In the genomic region with DNA sequence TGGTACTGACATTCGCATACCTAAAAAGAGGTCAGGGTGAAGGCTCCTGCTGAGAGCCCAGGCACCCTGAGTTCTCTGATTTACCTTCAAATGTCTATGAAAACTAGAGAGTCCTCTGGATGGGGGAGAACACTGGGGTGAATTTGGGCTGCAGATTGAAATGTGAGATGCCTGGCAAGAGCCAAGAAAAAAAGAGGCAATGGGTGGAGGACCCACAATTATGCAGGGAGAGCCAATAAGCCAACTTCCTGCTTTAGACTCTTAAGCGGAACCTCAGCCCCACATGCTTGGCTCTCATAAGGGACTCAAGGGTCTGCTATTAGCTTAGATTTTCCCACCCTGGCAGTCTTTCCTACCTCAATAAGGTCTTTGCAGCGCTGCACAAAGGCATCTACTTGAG, we compare ENCODE assay signal across 18 mouse cellular contexts. TPM values are rescaled to one million over a fixed set of nuclear protein-coding genes. Genes with fewer than 3 reads are reported as not detected.
A peak's percentile ranks its signal among the peaks of the same experiment; 100 is the strongest.
DNase-seq lines count a peak whose midpoint lies in the region; ATAC-seq and TF ChIP-seq lines count a peak whose summit lies in the region.
"Had no signal": no experiment of that assay in that cellular context is flagged by ENCODE, and none has a peak within 500 bp of the region (broad histone marks: within the 10 kb centered on the region; RNA-seq: fewer than 3 reads in every experiment).

No protein-coding gene starts in this region.

- H3K36me3 ChIP-seq in heart, adult 2 months (ENCODE audit: control insufficient read depth, insufficient read depth, low read length) = no peaks in the 10 kb centered on the region
- H3K36me3 ChIP-seq: kidney, embryonic 15.5 days; liver, embryonic 13.5 days; midbrain, embryonic 15.5 days had no signal

- TF ChIP-seq EP300 in heart, adult 2 months (IDR thresholded peaks at IDR 0.05; ENCODE audit: insufficient read depth, low read depth, low read length) = no peak

- H3K4me1 ChIP-seq in heart, adult 2 months (ENCODE audit: control insufficient read depth, insufficient read depth, low read length) = peaks cover 3% of the 10 kb centered on the region; the same call in 1 of the 2 replicates
- H3K4me1 ChIP-seq: midbrain, embryonic 15.5 days had no signal

- intact Hi-C loops in heart, adult 2 months (cut with DNase I) = no loop called here

- TF ChIP-seq POLR2A in heart, adult 2 months (IDR thresholded peaks at IDR 0.05; ENCODE audit: insufficient read depth, low read depth, low read length) = no peak

- no peak overlapping the region for H3K4me3 ChIP-seq in heart, adult 2 months
- H3K4me3 ChIP-seq: kidney, embryonic 15.5 days; liver, embryonic 13.5 days; midbrain, embryonic 15.5 days had no signal

- WGBS in heart, adult 2 months = 57% methylated on average over 3 of the region's 3 CpGs

- H3K27ac ChIP-seq in heart, adult 2 months = no peak overlapping the region
- H3K27ac ChIP-seq: hindbrain, embryonic 14.5 days; kidney, embryonic 15.5 days; liver, embryonic 13.5 days; midbrain, embryonic 15.5 days had no signal

- H3K27me3 ChIP-seq in heart, adult 2 months (ENCODE audit: control insufficient read depth, insufficient read depth, low read length) = no peaks in the 10 kb centered on the region
- H3K27me3 ChIP-seq: midbrain, embryonic 15.5 days had no signal

- H3K9ac ChIP-seq in heart, adult 2 months (ENCODE audit: low read depth, low read length) = no peak overlapping the region
- H3K9ac ChIP-seq: forebrain, postnatal 0 days; hindbrain, embryonic 14.5 days; kidney, embryonic 15.5 days; liver, embryonic 13.5 days; midbrain, embryonic 15.5 days had no signal

- no peak for TF ChIP-seq CTCF in heart, adult 2 months (IDR thresholded peaks at IDR 0.05)

- peak; percentile 83 for DNase-seq in heart, adult 11 months
- DNase-seq in heart, adult 2 months = no peak
- peak; percentile 19 for DNase-seq in lung, postnatal 36 days
- DNase-seq in lung, postnatal 10 days = no peak
- DNase-seq in ovary, adult 18-20 months (ENCODE audit: low spot score) = no peak
- no peak for DNase-seq in right cerebral cortex, postnatal 36 days (ENCODE audit: low spot score in 2 of 2)
- DNase-seq: adrenal gland, postnatal 25 days; B cell, adult 2 months; cerebellum, adult 8-10 months; forebrain, postnatal 0 days; heart, postnatal 10 days; liver, embryonic 13.5 days; right cerebral cortex, postnatal 14 days had no signal

- ATAC-seq in granulocyte monocyte progenitor cell, adult 5-6 weeks (replicated peaks; ENCODE audit: poor library complexity, severe bottlenecking) = 0 out of 2 replicates have a peak, but pooled peaks have one; percentile 25
- ATAC-seq: forebrain, postnatal 0 days; intestine, embryonic 16.5 days; midbrain, embryonic 15.5 days had no signal

- no peaks in the 10 kb centered on the region for H3K79me2 ChIP-seq in heart, adult 2 months (replicated peaks; ENCODE audit: control insufficient read depth, insufficient read depth, low read length)

RNA-seq across cellular contexts. Expression of gene Dnah2, which starts 32.2 kb away (rescaled TPM):
- total RNA-seq in heart, adult 2 months (2021) = under 1 TPM; 0.08 to 0.41 TPM
- 0.15 and 0.23 TPM in 2 replicates for polyA plus RNA-seq in heart, adult 2 months (2012; rRNA removed)
- 0.11 and 3.5 TPM in 2 replicates for total RNA-seq in granulocyte monocyte progenitor cell, adult 5-6 weeks (2014; fragmentation: Nextera tagmentation)
- not detected in 2 replicates for total RNA-seq in granulocyte monocyte progenitor cell, adult 5-6 weeks (2017)

RNA-seq across cellular contexts. Expression of gene Efnb3, which starts 43.3 kb away (rescaled TPM):
- 100 to 1,000 TPM in 1 of 2 experiments, 10 to 100 TPM in 1; 89.2 to 106 TPM for total RNA-seq in heart, adult 2 months (2021)
- 57.4 and 95.6 TPM in 2 replicates for polyA plus RNA-seq in heart, adult 2 months (2012; rRNA removed)
- total RNA-seq in granulocyte monocyte progenitor cell, adult 5-6 weeks (2014; fragmentation: Nextera tagmentation) = not detected in 2 replicates
- not detected in 2 replicates for total RNA-seq in granulocyte monocyte progenitor cell, adult 5-6 weeks (2017)

Comparison
In these comparisons a context has a peak if more than half of its experiments do, and no peak if none do; other contexts are left out.
1. DNase-seq: peak in heart, adult 11 months (single experiment) and lung, postnatal 36 days (single experiment); none in heart, adult 2 months (0 of 2), lung, postnatal 10 days (single experiment), ovary, adult 18-20 months (single experiment) and right cerebral cortex, postnatal 36 days (0 of 2).
2. RNA of gene Efnb3, which starts 43.3 kb away (total RNA-seq): 89.2 to 106 TPM in heart, adult 2 months; not detected in granulocyte monocyte progenitor cell, adult 5-6 weeks; every median in the first group is over 10 times any median in the second.